Mouse (Mus musculus): ENCODE results near the gene Gm14851. TPM values are rescaled to one million over a fixed set of nuclear protein-coding genes. Genes with fewer than 3 reads are reported as not detected.
"Not testable (repeated sequence)": the region's sequence is repeated elsewhere in the genome, so short reads cannot be mapped to it uniquely, and the experiment has no call there.

Gm14851 gene
- total RNA-seq (2021): not detected

- DNase-seq (ENCODE audit: extremely low spot score in 1 of 2, low spot score in 2 of 2); intact Hi-C loops (cut with DNase I): not testable (repeated sequence)
Observed at GRCm38 (mm10) chr8:21095950-21096349, at the start of gene Gm14851. Gene Gm14851 (minus strand): TSS chr8:21096050.

- DNase-seq (ENCODE audit: extremely low spot score in 1 of 2, low spot score in 2 of 2); intact Hi-C loops (cut with DNase I): not testable (repeated sequence)
Observed at GRCm38 (mm10) chr8:21134342-21134741, 38.5 kb upstream of the Gm14851 start, which contains the start of gene Defa30. Gene Defa30 (plus strand): TSS chr8:21134642.

- intact Hi-C loops (cut with DNase I): no loop called here
- DNase-seq (ENCODE audit: extremely low spot score in 1 of 2, low spot score in 2 of 2): no peak
Observed at GRCm38 (mm10) chr8:21093106-21093505, 2.7 kb downstream of the Gm14851 start.

- DNase-seq (ENCODE audit: extremely low spot score in 1 of 2, low spot score in 2 of 2); intact Hi-C loops (cut with DNase I): not testable (repeated sequence)
Observed at GRCm38 (mm10) chr8:21084142-21084541, 11.7 kb downstream of the Gm14851 start, which contains the start of gene Defa25. Gene Defa25 (plus strand): TSS chr8:21084442.

GRCm38 (mm10) chr8:21064738-21065137 is 31.1 kb downstream of the Gm14851 start, which contains the start of gene Defa35:
Gene Defa35 (plus strand): TSS chr8:21065038.
- DNase-seq (ENCODE audit: extremely low spot score in 1 of 2, low spot score in 2 of 2); intact Hi-C loops (cut with DNase I): not testable (repeated sequence)

GRCm38 (mm10) chr8:21054747-21055146 is 41.1 kb downstream of the Gm14851 start, which contains the start of gene Defa23:
Gene Defa23 (plus strand): TSS chr8:21055047.
- DNase-seq (ENCODE audit: extremely low spot score in 1 of 2, low spot score in 2 of 2); intact Hi-C loops (cut with DNase I): not testable (repeated sequence)

Other genes starting within 250 kb of the Gm14851 start
- gene Defb33, start 203.4 kb downstream of the Gm14851 start, total RNA-seq (2021): not detected
- gene Gm15056, start 193.4 kb downstream of the Gm14851 start, total RNA-seq (2021): not detected
- not detected for gene Gm6040, start 174.0 kb downstream of the Gm14851 start, total RNA-seq (2021)
- not detected for gene AY761185, start 151.3 kb downstream of the Gm14851 start, total RNA-seq (2021)
- gene Defa21, start 70.5 kb downstream of the Gm14851 start, total RNA-seq (2021): not detected
- gene Defa23, start 41.0 kb downstream of the Gm14851 start, total RNA-seq (2021): not detected
- not detected for gene Defa35, start 31.0 kb downstream of the Gm14851 start, total RNA-seq (2021)
- gene Defa25, start 11.6 kb downstream of the Gm14851 start, total RNA-seq (2021): not detected
- not detected for gene Defa30, start 38.6 kb upstream of the Gm14851 start, total RNA-seq (2021)
- gene Defa22, start 66.2 kb upstream of the Gm14851 start, total RNA-seq (2021): not detected
- not detected for gene Defa31, start 95.6 kb upstream of the Gm14851 start, total RNA-seq (2021)
- gene Gm15293, start 105.5 kb upstream of the Gm14851 start, total RNA-seq (2021): not detected
- not detected for gene Gm15292, start 153.7 kb upstream of the Gm14851 start, total RNA-seq (2021)
- gene Defa27, start 219.5 kb upstream of the Gm14851 start, total RNA-seq (2021): not detected
- gene Defa29, start 231.0 kb upstream of the Gm14851 start, total RNA-seq (2021): not detected

Measured in left cerebral cortex, postnatal 10 days (tissue).